Mouse (Mus musculus) cerebellum, adult 2 months (tissue): ENCODE results near the gene Mtg1. TPM values are rescaled to one million over a fixed set of nuclear protein-coding genes. Genes with fewer than 3 reads are reported as not detected.

Experiments used
- DNase-seq, 2 experiments: peaks; one replicate each; pipeline ENCODE4 v3.0.0; 2021
- H3K27ac ChIP-seq: fragments of 200-500 bp; 2 replicates; pipeline ENCODE4 v1.5.1; 2012; ENCODE audit warnings: low read length, control low read depth, inconsistent platforms; ENCODE audit not compliant: insufficient read depth
- H3K27me3 ChIP-seq: fragments of 200-500 bp; 2 replicates; pipeline ENCODE4 v1.6.1; 2012; ENCODE audit warnings: inconsistent platforms, mild to moderate bottlenecking, low read length, moderate library complexity; ENCODE audit not compliant: control insufficient read depth, insufficient read depth
- H3K4me1 ChIP-seq: fragments of 200-500 bp; 2 replicates; pipeline ENCODE4 v1.6.1; 2011; ENCODE audit warnings: low read length; ENCODE audit not compliant: control insufficient read depth, insufficient read depth
- H3K4me3 ChIP-seq: fragments of 200-500 bp; replicated peaks from 2 replicates; pipeline ENCODE3; 2011; ENCODE audit warnings: mild to moderate bottlenecking, low read depth, low read length, control low read depth; ENCODE audit not compliant: insufficient read depth
- CTCF ChIP-seq: fragments of 200-500 bp; IDR thresholded peaks from 2 replicates; pipeline ENCODE4 v1.5.1; 2011; ENCODE audit warnings: low read depth, mild to moderate bottlenecking, control low read depth, low read length, moderate library complexity, borderline replicate concordance; ENCODE audit not compliant: insufficient read depth
- POLR2A ChIP-seq: fragments of 200-500 bp; IDR thresholded peaks from 2 replicates; pipeline ENCODE4 v1.6.1; 2011; ENCODE audit warnings: low read length, control low read depth, borderline replicate concordance; ENCODE audit not compliant: insufficient read depth
- WGBS: fragments of 180-500 bp; shearing (Covaris S2); methylation state at CpG from one replicate; pipeline ENCODE4 v1.1.7; 2018; 5-methylcytosine and 5-hydroxymethylcytosine counted together
- polyA plus RNA-seq: library from polyadenylated mRNA; depleted of rRNA; stranded (reverse); fragments of >200 nt; gene quantifications from 2 replicates; pipeline ENCODE4 v1.2.3, GENCODE M21; 2012

The Mtg1 gene
- polyA plus RNA-seq, 1 experiment, result 42.4 TPM

GRCm38 (mm10) chr7:140167950-140168349, 30.6 kb downstream of the Mtg1 start:
- H3K27ac ChIP-seq, result no peak overlapping the region
- TF ChIP-seq CTCF (no peak), POLR2A (no peak)
- no peaks in the 10 kb centered on the region for H3K27me3 ChIP-seq
- H3K4me3 ChIP-seq, result no peak overlapping the region
- peaks cover 4% of the 10 kb centered on the region for H3K4me1 ChIP-seq
- WGBS, result 73% methylated on average over 1 of the region's 1 CpGs
- DNase-seq, result no peak

GRCm38 (mm10) chr7:140169386-140169785, 32.0 kb downstream of the Mtg1 start:
- TF ChIP-seq CTCF (no peak), POLR2A (no peak)
- H3K27ac ChIP-seq, result no peak overlapping the region
- H3K27me3 ChIP-seq, result no peaks in the 10 kb centered on the region
- no peak overlapping the region for H3K4me3 ChIP-seq
- DNase-seq, result no peak
- peaks cover 16% of the 10 kb centered on the region for H3K4me1 ChIP-seq
- 74% methylated on average over 4 of the region's 4 CpGs for WGBS

DNA sequence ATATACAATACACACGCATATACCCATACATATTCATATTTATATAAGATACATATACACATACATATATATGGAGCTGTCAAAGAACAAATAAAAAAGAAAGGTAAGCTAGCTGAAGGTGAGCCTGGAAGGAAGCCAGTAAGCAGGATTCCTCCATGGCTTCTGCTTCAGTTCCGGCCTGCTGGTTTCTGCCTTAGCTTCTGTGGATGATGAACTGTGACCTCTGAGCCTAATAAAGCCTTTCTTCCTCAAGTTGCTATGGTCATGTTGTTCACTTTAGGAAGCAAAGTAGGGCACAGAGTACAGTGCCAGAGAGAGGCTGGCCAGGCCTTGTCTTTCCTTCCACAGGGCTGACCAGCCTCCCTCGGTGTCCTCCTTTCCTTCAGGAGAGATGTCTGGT, 33.5 kb downstream of the Mtg1 start:
- DNase-seq, result no peak
- TF ChIP-seq CTCF (no peak), POLR2A (no peak)
- no peak overlapping the region for H3K27ac ChIP-seq
- no peaks in the 10 kb centered on the region for H3K27me3 ChIP-seq
- 91% methylated on average over 3 of the region's 3 CpGs for WGBS
- H3K4me3 ChIP-seq, result no peak overlapping the region
- H3K4me1 ChIP-seq, result peaks cover 16% of the 10 kb centered on the region

DNA sequence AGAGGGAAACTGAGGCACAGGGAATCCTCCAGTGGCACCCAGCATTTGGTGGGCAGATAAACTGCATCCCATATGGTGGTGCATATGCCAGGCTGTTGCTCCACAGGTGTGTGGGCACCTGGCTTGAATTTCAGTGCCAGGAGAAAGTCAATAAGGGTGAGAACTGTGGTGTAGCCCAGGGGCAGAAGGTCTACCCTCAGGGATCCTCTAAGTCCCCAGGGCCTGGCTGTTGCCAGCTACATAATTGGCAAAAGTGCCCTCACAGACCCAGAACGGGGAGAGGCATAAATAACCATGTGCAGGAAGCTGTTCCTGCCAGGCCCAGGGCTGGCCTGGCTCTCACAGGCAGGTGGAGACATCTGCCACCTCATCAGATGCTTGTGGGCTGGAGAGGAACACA, 35.6 kb downstream of the Mtg1 start, which contains the start of gene Olfr523:
Gene Olfr523, plus strand, starts transcription at position 282 of the 400 bp plus-strand sequence.
- TF ChIP-seq POLR2A (no peak), CTCF (no peak; the same call in 1 of the 2 replicates)
- 5% methylated on average over 1 of the region's 1 CpGs for WGBS
- peaks cover 16% of the 10 kb centered on the region for H3K4me1 ChIP-seq
- H3K4me3 ChIP-seq, result no peak within 1 kb of the TSS
- peak; percentile 60 to 69 for DNase-seq
- no peaks in the 10 kb centered on the region for H3K27me3 ChIP-seq
- no peak within 1 kb of the TSS for H3K27ac ChIP-seq

DNA sequence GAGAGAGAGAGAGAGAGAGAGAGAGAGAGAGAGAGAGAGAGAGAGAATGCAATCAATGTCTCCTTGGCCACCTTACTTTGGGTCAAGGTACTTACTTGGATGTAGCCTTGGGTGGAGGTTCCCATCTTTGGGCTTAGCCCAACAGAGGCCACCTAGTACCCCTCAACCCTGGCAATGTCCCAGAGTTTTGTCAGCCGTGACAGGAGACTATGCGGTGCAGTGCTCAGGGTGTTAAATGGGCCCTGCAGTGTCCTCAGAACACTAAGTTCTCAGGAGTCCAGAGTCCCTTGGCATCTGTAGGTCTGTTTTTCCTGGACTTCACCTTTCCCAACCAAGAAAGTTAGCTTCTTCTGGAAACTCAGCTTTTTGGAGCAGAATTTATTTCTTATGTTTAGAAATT, 41.8 kb downstream of the Mtg1 start:
- TF ChIP-seq POLR2A, result no peak
- no peak for TF ChIP-seq CTCF
- no peaks in the 10 kb centered on the region for H3K27me3 ChIP-seq
- no peaks in the 10 kb centered on the region; the same call in 1 of the 2 replicates for H3K4me1 ChIP-seq
- H3K27ac ChIP-seq, result no peak overlapping the region
- no peak for DNase-seq
- 64% methylated on average over 2 of the region's 2 CpGs for WGBS
- H3K4me3 ChIP-seq, result no peak overlapping the region

GRCm38 (mm10) chr7:140180692-140181091, 43.3 kb downstream of the Mtg1 start:
- Histone ChIP-seq H3K27ac (no peak overlapping the region), H3K4me3 (no peak overlapping the region), H3K27me3 (no peaks in the 10 kb centered on the region), H3K4me1 (no peaks in the 10 kb centered on the region)
- 76% methylated on average over 2 of the region's 2 CpGs for WGBS
- TF ChIP-seq POLR2A (no peak), CTCF (no peak)
- no peak for DNase-seq

GRCm38 (mm10) chr7:140184206-140184605, 46.8 kb downstream of the Mtg1 start:
- no peak for DNase-seq
- no peak overlapping the region for H3K27ac ChIP-seq
- no peak for TF ChIP-seq CTCF
- TF ChIP-seq POLR2A, result no peak
- no peak overlapping the region for H3K4me3 ChIP-seq
- no peaks in the 10 kb centered on the region for H3K27me3 ChIP-seq
- WGBS, result 88% methylated on average over 4 of the region's 4 CpGs
- no peaks in the 10 kb centered on the region for H3K4me1 ChIP-seq

- no peak overlapping the region for H3K27ac ChIP-seq
Measured at GRCm38 (mm10) chr7:140186646-140187620, 49.6 kb downstream of the Mtg1 start.

More at GRCm38 (mm10) chr7:140186646-140187620, 49.6 kb downstream of the Mtg1 start:
- Histone ChIP-seq H3K4me1 (no peaks in the 10 kb centered on the region), H3K4me3 (no peak overlapping the region), H3K27me3 (no peaks in the 10 kb centered on the region)
- no peak for DNase-seq
- TF ChIP-seq POLR2A, result no peak
- TF ChIP-seq CTCF, result peak; percentile 15; the same call in 1 of the 2 replicates
- 57% methylated on average over 18 of the region's 18 CpGs for WGBS
